Mouse (Mus musculus): ENCODE measurements at regions not wholly inside any gene's neighbourhood (a gene's known extent, or its start where the extent isn't known, plus 50 kb on each side); places are given as distances from the start of the nearest gene placed in this dataset.
"Not testable (repeated sequence)": the region's sequence is repeated elsewhere in the genome, so short reads cannot be mapped to it uniquely, and the experiment has no call there.

GRCm38 (mm10) chr5:91767886-91768285, 195.0 kb downstream of the Rchy1 start:
- TF ChIP-seq CTCF (IDR thresholded peaks at IDR 0.05; ENCODE audit: extremely low read depth, insufficient read depth, low read length) (no peak), POLR2A (IDR thresholded peaks at IDR 0.05; ENCODE audit: extremely low read depth, insufficient read depth, low read length) (no peak)
- Histone ChIP-seq H3K4me3 (ENCODE audit: insufficient read depth, low read length) (no peak overlapping the region), H3K27ac (ENCODE audit: insufficient read depth, low read length) (no peak overlapping the region), H3K4me1 (ENCODE audit: control insufficient read depth, insufficient read depth, low read length) (no peaks in the 10 kb centered on the region)

- TF ChIP-seq POLR2A (IDR thresholded peaks at IDR 0.05; ENCODE audit: extremely low read depth, insufficient read depth, low read length) (no peak), CTCF (IDR thresholded peaks at IDR 0.05; ENCODE audit: extremely low read depth, insufficient read depth, low read length) (no peak)
- no peaks in the 10 kb centered on the region for H3K4me1 ChIP-seq (ENCODE audit: control insufficient read depth, insufficient read depth, low read length)
- H3K4me3 ChIP-seq (ENCODE audit: insufficient read depth, low read length): no peak overlapping the region
- no peak overlapping the region for H3K27ac ChIP-seq (ENCODE audit: insufficient read depth, low read length)
These were observed 195.8 kb downstream of the Rchy1 start for GRCm38 (mm10) chr5:91767060-91767459.

GRCm38 (mm10) chr5:91764621-91765020, 198.2 kb downstream of the Rchy1 start:
- H3K4me3 ChIP-seq (ENCODE audit: insufficient read depth, low read length): no peak overlapping the region
- TF ChIP-seq POLR2A (IDR thresholded peaks at IDR 0.05; ENCODE audit: extremely low read depth, insufficient read depth, low read length): no peak
- TF ChIP-seq CTCF (IDR thresholded peaks at IDR 0.05; ENCODE audit: extremely low read depth, insufficient read depth, low read length): no peak
- no peaks in the 10 kb centered on the region for H3K4me1 ChIP-seq (ENCODE audit: control insufficient read depth, insufficient read depth, low read length)
- H3K27ac ChIP-seq (ENCODE audit: insufficient read depth, low read length): no peak overlapping the region

GRCm38 (mm10) chr5:91762589-91762988, 200.3 kb downstream of the Rchy1 start:
- Histone ChIP-seq H3K4me3 (ENCODE audit: insufficient read depth, low read length) (no peak overlapping the region), H3K27ac (ENCODE audit: insufficient read depth, low read length) (no peak overlapping the region), H3K4me1 (ENCODE audit: control insufficient read depth, insufficient read depth, low read length) (no peaks in the 10 kb centered on the region)
- TF ChIP-seq POLR2A (IDR thresholded peaks at IDR 0.05; ENCODE audit: extremely low read depth, insufficient read depth, low read length) (no peak), CTCF (IDR thresholded peaks at IDR 0.05; ENCODE audit: extremely low read depth, insufficient read depth, low read length) (no peak)

- Histone ChIP-seq H3K27ac (ENCODE audit: insufficient read depth, low read length) (no peak overlapping the region), H3K4me3 (ENCODE audit: insufficient read depth, low read length) (no peak overlapping the region), H3K4me1 (ENCODE audit: control insufficient read depth, insufficient read depth, low read length) (no peaks in the 10 kb centered on the region)
- TF ChIP-seq CTCF (IDR thresholded peaks at IDR 0.05; ENCODE audit: extremely low read depth, insufficient read depth, low read length): no peak
- no peak for TF ChIP-seq POLR2A (IDR thresholded peaks at IDR 0.05; ENCODE audit: extremely low read depth, insufficient read depth, low read length)
These were observed 206.9 kb downstream of the Rchy1 start for GRCm38 (mm10) chr5:91755958-91756357.

- H3K27ac ChIP-seq (ENCODE audit: insufficient read depth, low read length); H3K4me3 ChIP-seq (ENCODE audit: insufficient read depth, low read length); H3K4me1 ChIP-seq (ENCODE audit: control insufficient read depth, insufficient read depth, low read length): not testable (repeated sequence)
These were observed 210.0 kb downstream of the Rchy1 start for GRCm38 (mm10) chr5:91752846-91753245.

GRCm38 (mm10) chr5:91751168-91751567, 211.7 kb downstream of the Rchy1 start:
- Histone ChIP-seq H3K27ac (ENCODE audit: insufficient read depth, low read length) (no peak overlapping the region), H3K4me3 (ENCODE audit: insufficient read depth, low read length) (no peak overlapping the region), H3K4me1 (ENCODE audit: control insufficient read depth, insufficient read depth, low read length) (no peaks in the 10 kb centered on the region)
- TF ChIP-seq CTCF (IDR thresholded peaks at IDR 0.05; ENCODE audit: extremely low read depth, insufficient read depth, low read length): no peak
- TF ChIP-seq POLR2A (IDR thresholded peaks at IDR 0.05; ENCODE audit: extremely low read depth, insufficient read depth, low read length): no peak

GRCm38 (mm10) chr5:91746077-91746476, 216.8 kb downstream of the Rchy1 start:
- H3K27ac ChIP-seq (ENCODE audit: insufficient read depth, low read length): no peak overlapping the region
- H3K4me3 ChIP-seq (ENCODE audit: insufficient read depth, low read length): no peak overlapping the region
- no peaks in the 10 kb centered on the region for H3K4me1 ChIP-seq (ENCODE audit: control insufficient read depth, insufficient read depth, low read length)
- TF ChIP-seq CTCF (IDR thresholded peaks at IDR 0.05; ENCODE audit: extremely low read depth, insufficient read depth, low read length): no peak
- no peak for TF ChIP-seq POLR2A (IDR thresholded peaks at IDR 0.05; ENCODE audit: extremely low read depth, insufficient read depth, low read length)

- Histone ChIP-seq H3K4me1 (ENCODE audit: control insufficient read depth, insufficient read depth, low read length) (no peaks in the 10 kb centered on the region), H3K27ac (ENCODE audit: insufficient read depth, low read length) (no peak overlapping the region), H3K4me3 (ENCODE audit: insufficient read depth, low read length) (no peak overlapping the region)
- TF ChIP-seq POLR2A (IDR thresholded peaks at IDR 0.05; ENCODE audit: extremely low read depth, insufficient read depth, low read length) (no peak), CTCF (IDR thresholded peaks at IDR 0.05; ENCODE audit: extremely low read depth, insufficient read depth, low read length) (no peak)
These were observed 218.5 kb downstream of the Rchy1 start for GRCm38 (mm10) chr5:91744389-91744788.

- H3K4me1 ChIP-seq (ENCODE audit: control insufficient read depth, insufficient read depth, low read length): no peaks in the 10 kb centered on the region
- no peak overlapping the region for H3K27ac ChIP-seq (ENCODE audit: insufficient read depth, low read length)
- no peak overlapping the region for H3K4me3 ChIP-seq (ENCODE audit: insufficient read depth, low read length)
- TF ChIP-seq CTCF (IDR thresholded peaks at IDR 0.05; ENCODE audit: extremely low read depth, insufficient read depth, low read length) (no peak), POLR2A (IDR thresholded peaks at IDR 0.05; ENCODE audit: extremely low read depth, insufficient read depth, low read length) (no peak)
These were observed 222.7 kb downstream of the Rchy1 start for GRCm38 (mm10) chr5:91740159-91740537.

All from cortical plate, adult 2 months (tissue).